ENCODE assay signal across 22 mouse cellular contexts in genomic region chr9:77437131-77437530, GRCm38 (mm10).
DNase-seq lines count a peak whose midpoint lies in the region; ATAC-seq and TF ChIP-seq lines count a peak whose summit lies in the region.
"Had no signal": no experiment of that assay in that cellular context is flagged by ENCODE, and none has a peak within 500 bp of the region (broad histone marks: within the 10 kb centered on the region; RNA-seq: fewer than 3 reads in every experiment).

No protein-coding gene starts in this region.

- no peaks in the 10 kb centered on the region for H3K27me3 ChIP-seq in heart, embryonic 10.5 days (ENCODE audit: insufficient read depth, poor library complexity, severe bottlenecking)
- H3K27me3 ChIP-seq in lung, embryonic 14.5 days (ENCODE audit: insufficient read depth, low read length), result no peaks in the 10 kb centered on the region
- H3K27me3 ChIP-seq in lung, embryonic 15.5 days, result no peaks in the 10 kb centered on the region
- no peaks in the 10 kb centered on the region for H3K27me3 ChIP-seq in lung, embryonic 16.5 days (ENCODE audit: control insufficient read depth, insufficient read depth, low read depth, low read length)
- no peaks in the 10 kb centered on the region for H3K27me3 ChIP-seq in lung, postnatal 0 days (replicated peaks; ENCODE audit: insufficient read depth, low read length)
- H3K27me3 ChIP-seq: CH12.LX, Patski had no signal

- peak; percentile 50 for ATAC-seq in lung, embryonic 14.5 days (ENCODE audit: insufficient read depth)
- ATAC-seq in lung, embryonic 15.5 days (ENCODE audit: borderline replicate concordance, extremely low read depth, low FRiP score, low TSS enrichment), result peak; percentile 58; the same call in 1 of the 2 replicates
- ATAC-seq in lung, embryonic 16.5 days (ENCODE audit: low read depth), result peak; percentile 56; the same call in 1 of the 2 replicates
- no peak for ATAC-seq in lung, postnatal 0 days
- ATAC-seq: activated CD4-positive, CD25-positive, alpha-beta regulatory T cell, adult 4 months; CD4-positive, CD25-positive, alpha-beta regulatory T cell, adult 4 months; Patski had no signal

- H3K9me3 ChIP-seq in heart, embryonic 10.5 days, result no peaks in the 10 kb centered on the region
- no peaks in the 10 kb centered on the region for H3K9me3 ChIP-seq in lung, embryonic 14.5 days (ENCODE audit: low read depth, low read length)
- H3K9me3 ChIP-seq in lung, embryonic 15.5 days, result no peaks in the 10 kb centered on the region
- no peaks in the 10 kb centered on the region for H3K9me3 ChIP-seq in lung, embryonic 16.5 days (ENCODE audit: control insufficient read depth, low read length)
- no peaks in the 10 kb centered on the region for H3K9me3 ChIP-seq in lung, postnatal 0 days (ENCODE audit: low read length)

- no peak for TF ChIP-seq POLR2A in lung, adult 2 months (IDR thresholded peaks at IDR 0.05; ENCODE audit: borderline replicate concordance, extremely low read depth, low read depth, low read length)

- DNase-seq in heart, embryonic 10.5 days (ENCODE audit: low spot score), result no peak
- no peak for DNase-seq in heart, adult 8-10 months (ENCODE audit: low spot score)
- DNase-seq in lung, embryonic 14.5 days, result peak; percentile 42
- no peak for DNase-seq in lung, adult 2 months
- DNase-seq in lung, postnatal 14 days, result no peak
- no peak for DNase-seq in lung, postnatal 0 days (ENCODE audit: low spot score)
- DNase-seq: adrenal gland, adult 2 months; adrenal gland, adult 8-10 months; adrenal gland, postnatal 10 days; adrenal gland, postnatal 14 days; adrenal gland, postnatal 25 days; adrenal gland, postnatal 36 days; B cell, adult 2 months; cerebellum, adult 11 months; cerebellum, adult 11-12 months had no signal

- H3K4me1 ChIP-seq in heart, embryonic 10.5 days, result peaks cover 31% of the 10 kb centered on the region
- H3K4me1 ChIP-seq in lung, embryonic 14.5 days (ENCODE audit: insufficient read depth), result 0 out of 2 replicates have a peak, but pooled peaks cover 4% of the 10 kb centered on the region
- H3K4me1 ChIP-seq in lung, adult 2 months (ENCODE audit: control insufficient read depth, insufficient read depth, low read length), result no peaks in the 10 kb centered on the region
- H3K4me1 ChIP-seq in lung, embryonic 15.5 days, result peaks cover 19% of the 10 kb centered on the region; the same call in 1 of the 2 replicates
- peaks cover 14% of the 10 kb centered on the region for H3K4me1 ChIP-seq in lung, embryonic 16.5 days (replicated peaks; ENCODE audit: control insufficient read depth, insufficient read depth, low read length)
- peaks cover 13% of the 10 kb centered on the region; the same call in 1 of the 2 replicates for H3K4me1 ChIP-seq in lung, postnatal 0 days (ENCODE audit: insufficient read depth, low read depth, low read length)

- peak overlapping the region; percentile 47; the same call in 1 of the 2 replicates for H3K27ac ChIP-seq in heart, embryonic 10.5 days
- no peak overlapping the region for H3K27ac ChIP-seq in lung, embryonic 14.5 days (ENCODE audit: low read depth)
- H3K27ac ChIP-seq in lung, embryonic 15.5 days, result no peak overlapping the region
- no peak overlapping the region for H3K27ac ChIP-seq in lung, embryonic 16.5 days (ENCODE audit: low read length)
- no peak overlapping the region for H3K27ac ChIP-seq in lung, postnatal 0 days (ENCODE audit: low read length)

- TF ChIP-seq EP300 in lung, postnatal 0 days (IDR thresholded peaks at IDR 0.05), result no peak

- H3K9ac ChIP-seq in lung, embryonic 14.5 days, result no peak overlapping the region
- no peak overlapping the region for H3K9ac ChIP-seq in lung, embryonic 15.5 days
- no peak overlapping the region for H3K9ac ChIP-seq in lung, embryonic 16.5 days (ENCODE audit: low read length)
- H3K9ac ChIP-seq in lung, postnatal 0 days (replicated peaks; ENCODE audit: low read depth), result no peak overlapping the region

- peaks cover 26% of the 10 kb centered on the region; the same call in 1 of the 2 replicates for H3K36me3 ChIP-seq in heart, embryonic 10.5 days
- H3K36me3 ChIP-seq in lung, embryonic 14.5 days (ENCODE audit: insufficient read depth), result no peaks in the 10 kb centered on the region
- H3K36me3 ChIP-seq in lung, embryonic 15.5 days, result no peaks in the 10 kb centered on the region
- peaks cover 3% of the 10 kb centered on the region; the same call in 1 of the 2 replicates for H3K36me3 ChIP-seq in lung, embryonic 16.5 days (ENCODE audit: control insufficient read depth, insufficient read depth, low read length)
- H3K36me3 ChIP-seq in lung, postnatal 0 days (ENCODE audit: insufficient read depth, low read length), result no peaks in the 10 kb centered on the region
- H3K36me3 ChIP-seq: G1E had no signal

- no peak overlapping the region for H3K4me3 ChIP-seq in heart, embryonic 10.5 days
- H3K4me3 ChIP-seq in lung, embryonic 14.5 days (ENCODE audit: low read depth, low read length), result no peak overlapping the region
- no peak overlapping the region for H3K4me3 ChIP-seq in lung, adult 2 months (replicated peaks; ENCODE audit: extremely low read depth, low read depth, low read length)
- no peak overlapping the region for H3K4me3 ChIP-seq in lung, embryonic 15.5 days
- H3K4me3 ChIP-seq in lung, embryonic 16.5 days (ENCODE audit: low read length), result no peak overlapping the region
- no peak overlapping the region for H3K4me3 ChIP-seq in lung, postnatal 0 days (ENCODE audit: low read depth, low read length)

- WGBS in heart, embryonic 10.5 days, result 93% methylated on average over 6 of the region's 6 CpGs
- 73% methylated on average over 6 of the region's 6 CpGs for WGBS in lung, embryonic 14.5 days
- WGBS in lung, adult 2 months, result 79% methylated on average over 6 of the region's 6 CpGs
- 68% methylated on average over 6 of the region's 6 CpGs for WGBS in lung, embryonic 15.5 days
- 63% methylated on average over 6 of the region's 6 CpGs for WGBS in lung, embryonic 16.5 days
- WGBS in lung, postnatal 0 days, result 72% methylated on average over 6 of the region's 6 CpGs

- TF ChIP-seq CTCF in lung, embryonic 14.5 days (IDR thresholded peaks at IDR 0.05; ENCODE audit: low read depth), result no peak
- TF ChIP-seq CTCF in lung, adult 2 months (IDR thresholded peaks at IDR 0.05; ENCODE audit: insufficient read depth, low read length), result no peak
- TF ChIP-seq CTCF in lung, postnatal 0 days (IDR thresholded peaks at IDR 0.05), result no peak

- no peak overlapping the region for H3K4me2 ChIP-seq in lung, embryonic 14.5 days
- no peak overlapping the region for H3K4me2 ChIP-seq in lung, embryonic 15.5 days
- H3K4me2 ChIP-seq in lung, embryonic 16.5 days (ENCODE audit: low read depth, low read length), result no peak overlapping the region
- H3K4me2 ChIP-seq in lung, postnatal 0 days (replicated peaks; ENCODE audit: low read depth, low read length), result no peak overlapping the region
